Mouse (Mus musculus): Measurements from ENCODE around the gene Iqcd.

GRCm38 (mm10) chr5:120586741-120587615, 1.8 kb upstream of the Iqcd start:
- TF ChIP-seq POLR2A (IDR thresholded peaks at IDR 0.05; ENCODE audit: low read depth, low read length) (no peak), CTCF (IDR thresholded peaks at IDR 0.05; ENCODE audit: borderline replicate concordance, insufficient read depth, low read length) (no peak)

All from embryonic fibroblast, embryonic 13.5 days (primary cell).